Mouse (Mus musculus) regulatory T cell (primary cell): ENCODE data around the gene Lctl.
"Not testable (repeated sequence)": the region's sequence is repeated elsewhere in the genome, so short reads cannot be mapped to it uniquely, and the experiment has no call there.

Experiments used
- in situ Hi-C: fragments of 300-600 bp; cut with MboI, MseI; formaldehyde crosslinking; loops from one replicate; pipeline ENCODE4 v1.15.1; 2025; ENCODE audit warnings: high pct_unique_total_duplicates

The Lctl gene

DNA sequence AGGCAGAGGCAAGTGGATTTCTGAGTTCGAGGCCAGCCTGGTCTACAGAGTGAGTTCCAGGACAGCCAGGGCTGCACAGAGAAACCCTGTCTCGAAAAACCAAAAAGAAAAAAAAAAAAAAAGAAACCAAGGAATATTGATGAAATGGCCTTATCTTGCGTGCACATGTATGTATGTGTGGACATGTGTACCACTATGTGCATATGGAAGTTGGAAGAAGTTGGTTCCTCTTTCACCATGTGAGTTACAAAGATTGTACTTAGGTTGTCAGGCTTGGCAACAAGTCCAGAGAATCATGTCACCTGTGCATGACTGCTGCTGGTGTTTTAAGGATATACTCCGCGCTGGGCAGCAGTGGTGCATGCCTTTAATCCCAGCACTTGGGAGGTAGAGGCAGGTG, 66.3 kb downstream of the Lctl start:
- in situ Hi-C loops, result not testable (repeated sequence)

GRCm38 (mm10) chr9:64184166-64184840, 67.4 kb downstream of the Lctl start:
- in situ Hi-C loops, result no loop called here
